Mouse (Mus musculus) macrophage (primary cell): ENCODE data around the gene Ednrb. TPM values are rescaled to one million over a fixed set of nuclear protein-coding genes. Genes with fewer than 3 reads are reported as not detected.
"Not testable (repeated sequence)": the region's sequence is repeated elsewhere in the genome, so short reads cannot be mapped to it uniquely, and the experiment has no call there.

Experiments used
- H3K27ac ChIP-seq: fragments of 350-480 bp; formaldehyde crosslinking; 2 replicates; pipeline ENCODE4 v1.9.0; 2021
- H3K36me3 ChIP-seq: fragments of 350-480 bp; formaldehyde crosslinking; 2 replicates; pipeline ENCODE4 v1.9.0; 2021; ENCODE audit errors: inconsistent target
- H3K4me3 ChIP-seq: fragments of 350-480 bp; formaldehyde crosslinking; 2 replicates; pipeline ENCODE4 v1.9.0; 2021; ENCODE audit errors: inconsistent target
- H3K79me2 ChIP-seq: fragments of 350-480 bp; formaldehyde crosslinking; 2 replicates; pipeline ENCODE4 v1.9.0; 2021; ENCODE audit errors: inconsistent target
- WGBS: methylation state at CpG from one replicate; pipeline ENCODE4 v1.1.7; 2026; ENCODE audit warnings: inconsistent platforms; ENCODE audit not compliant: missing documents; 5-methylcytosine and 5-hydroxymethylcytosine counted together
- polyA plus RNA-seq: library from polyadenylated mRNA; stranded (reverse); fragments of 250-400 nt; gene quantifications from 3 replicates; pipeline ENCODE4 v1.2.4, GENCODE M21; 2018; ENCODE audit warnings: inconsistent platforms

Ednrb gene
- polyA plus RNA-seq, 1 experiment from 2014 or later, result 36.9 TPM

DNA sequence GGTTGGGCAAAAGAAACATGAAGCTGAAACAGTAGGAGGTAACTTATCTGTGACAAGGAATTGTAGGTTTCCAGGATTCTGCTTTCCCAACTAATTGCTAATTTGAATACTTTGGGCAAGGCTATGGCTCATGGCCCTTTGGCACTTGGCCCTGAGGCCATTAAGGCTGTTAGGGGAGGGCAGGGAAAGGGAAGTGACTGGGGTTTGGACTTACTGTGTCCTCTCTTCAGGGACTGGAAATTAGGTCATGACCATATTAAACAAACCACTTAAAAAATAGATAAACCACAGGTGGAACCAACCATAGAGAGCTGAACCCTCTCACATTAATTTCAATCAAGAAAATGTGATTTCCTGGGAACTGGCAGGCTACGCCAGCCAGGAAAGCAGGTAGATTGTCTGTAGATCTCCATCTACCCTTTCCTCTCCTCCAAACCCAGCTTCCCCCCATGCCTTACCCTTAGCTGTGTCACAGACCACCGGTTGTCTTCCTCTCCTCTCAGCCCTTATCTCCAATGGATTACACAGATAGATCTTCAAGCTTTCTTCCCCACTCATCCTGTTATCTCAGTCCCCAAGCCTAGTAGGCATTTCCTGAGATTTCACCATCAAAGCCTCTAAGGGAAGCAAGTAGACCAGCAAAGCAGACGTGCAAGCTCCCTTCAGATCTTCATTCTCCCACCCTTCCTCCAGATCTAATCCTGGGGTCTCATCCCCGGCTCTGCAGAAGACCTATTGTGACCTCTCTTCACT lies 40.1 kb downstream of the Ednrb start:
- H3K79me2 ChIP-seq, result no peaks in the 10 kb centered on the region
- WGBS, result 50% methylated on average over 4 of the region's 4 CpGs
- no peaks in the 10 kb centered on the region for H3K36me3 ChIP-seq
- no peak overlapping the region for H3K27ac ChIP-seq
- H3K4me3 ChIP-seq, result no peak overlapping the region

DNA sequence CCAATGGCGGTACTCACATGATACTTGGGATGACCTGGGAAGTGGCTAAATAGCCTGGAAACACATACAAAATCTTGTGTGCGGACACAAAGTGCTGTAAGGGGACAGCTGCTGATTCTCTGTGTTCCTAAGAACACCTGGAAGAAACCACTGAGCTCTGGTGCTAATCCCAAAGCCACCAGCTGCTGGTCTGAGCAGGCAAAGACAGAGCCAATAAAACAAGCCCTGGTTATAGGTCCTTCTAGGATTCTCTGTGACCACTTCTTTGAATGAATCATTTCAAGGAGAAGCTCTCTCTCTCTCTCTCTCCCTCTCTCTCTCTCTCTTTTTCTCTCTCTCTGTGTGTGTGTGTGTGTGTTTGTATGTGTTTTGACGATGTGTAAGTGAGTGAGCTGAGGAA lies 47.1 kb downstream of the Ednrb start:
- no peak overlapping the region for H3K27ac ChIP-seq
- WGBS, result 95% methylated on average over 3 of the region's 3 CpGs
- H3K36me3 ChIP-seq, result no peaks in the 10 kb centered on the region
- no peak overlapping the region for H3K4me3 ChIP-seq
- H3K79me2 ChIP-seq, result no peaks in the 10 kb centered on the region

DNA sequence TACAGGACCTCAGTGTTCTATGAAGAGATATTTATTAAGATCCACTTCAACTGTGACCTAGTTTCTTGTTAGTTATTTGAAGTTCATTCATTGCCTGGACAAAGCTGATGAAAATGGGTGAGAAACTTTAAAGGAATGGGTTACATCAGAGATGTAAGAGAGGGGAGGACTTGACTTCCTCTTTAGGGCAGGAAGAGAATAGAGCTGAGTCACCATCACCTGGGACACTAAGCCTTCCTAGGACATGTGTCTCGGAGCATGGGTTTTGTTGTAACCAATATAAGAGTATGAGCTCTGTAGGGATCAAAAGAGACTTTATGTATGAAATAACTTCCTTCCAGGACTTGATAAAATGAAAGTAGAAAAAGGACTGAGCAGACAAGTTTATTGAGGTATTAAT lies 48.6 kb downstream of the Ednrb start:
- no peak overlapping the region for H3K4me3 ChIP-seq
- no peak overlapping the region for H3K27ac ChIP-seq
- 17% methylated on average over 1 of the region's 1 CpGs for WGBS
- H3K36me3 ChIP-seq, result no peaks in the 10 kb centered on the region
- H3K79me2 ChIP-seq, result no peaks in the 10 kb centered on the region

DNA sequence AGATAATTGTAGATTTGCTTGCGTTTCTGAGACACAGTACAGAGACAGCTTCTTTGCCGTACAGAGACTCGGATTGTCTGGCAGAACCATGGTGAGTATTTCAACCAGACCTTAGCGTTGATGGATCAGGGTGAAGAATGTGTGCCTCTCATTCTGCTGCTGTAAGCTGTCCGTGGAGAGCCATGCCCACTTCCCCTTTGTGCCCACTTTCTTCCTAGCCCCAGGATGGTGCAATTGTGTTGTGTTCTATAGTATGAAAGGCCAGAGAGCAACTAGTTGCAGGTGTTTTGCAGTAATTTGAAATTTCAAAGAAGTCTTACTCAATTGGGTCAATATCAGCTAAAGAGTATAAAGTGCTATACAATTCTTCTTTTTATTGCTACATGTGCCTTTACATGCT lies 50.8 kb downstream of the Ednrb start:
- Histone ChIP-seq H3K79me2 (no peaks in the 10 kb centered on the region), H3K36me3 (no peaks in the 10 kb centered on the region), H3K27ac (no peak overlapping the region), H3K4me3 (no peak overlapping the region)
- WGBS, result 37% methylated on average over 5 of the region's 5 CpGs

DNA sequence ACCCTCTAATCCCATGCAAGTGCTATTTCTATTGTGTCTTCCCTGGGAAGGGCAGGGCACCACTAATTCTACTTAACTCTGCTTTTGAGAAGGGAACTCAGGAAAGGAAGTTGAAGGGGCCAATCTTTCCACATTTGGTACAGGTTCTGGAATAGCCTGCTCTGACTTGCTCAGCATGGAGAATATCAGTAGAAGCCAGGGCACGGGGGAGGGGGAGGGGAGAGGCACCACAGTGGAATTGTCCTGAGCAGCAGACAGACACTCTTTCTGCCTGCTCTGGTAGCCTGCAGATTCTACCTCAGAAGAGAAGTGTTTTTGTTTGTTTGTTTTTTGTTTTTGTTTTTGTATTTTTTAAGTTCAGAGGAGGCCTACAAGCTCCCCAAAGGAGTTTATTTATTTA lies 51.5 kb downstream of the Ednrb start:
- Histone ChIP-seq H3K4me3 (no peak overlapping the region), H3K27ac (no peak overlapping the region), H3K36me3 (no peaks in the 10 kb centered on the region), H3K79me2 (no peaks in the 10 kb centered on the region)
- WGBS, result 42% methylated on average over 1 of the region's 1 CpGs

DNA sequence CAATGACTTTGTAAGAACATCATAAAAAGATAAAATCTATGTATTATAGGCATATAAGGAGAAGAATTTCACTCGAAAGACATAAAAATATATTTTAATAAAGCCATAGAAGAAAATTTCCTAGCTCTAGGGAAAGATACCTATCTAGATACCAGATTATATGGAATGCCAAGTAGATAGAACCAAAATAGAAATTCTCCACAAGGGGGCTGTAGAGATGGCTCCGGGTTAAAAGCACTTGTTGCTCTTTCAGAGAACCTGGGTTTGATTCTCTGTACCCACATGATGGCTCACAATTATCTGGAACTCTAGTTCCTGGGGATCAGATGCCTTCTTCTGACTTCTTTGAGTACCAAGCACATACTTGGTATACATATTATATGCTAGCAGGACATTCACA lies 56.7 kb downstream of the Ednrb start:
- WGBS, result 75% methylated on average over 2 of the region's 2 CpGs
- no peaks in the 10 kb centered on the region for H3K79me2 ChIP-seq
- H3K4me3 ChIP-seq, result no peak overlapping the region
- H3K36me3 ChIP-seq, result no peaks in the 10 kb centered on the region
- H3K27ac ChIP-seq, result no peak overlapping the region

DNA sequence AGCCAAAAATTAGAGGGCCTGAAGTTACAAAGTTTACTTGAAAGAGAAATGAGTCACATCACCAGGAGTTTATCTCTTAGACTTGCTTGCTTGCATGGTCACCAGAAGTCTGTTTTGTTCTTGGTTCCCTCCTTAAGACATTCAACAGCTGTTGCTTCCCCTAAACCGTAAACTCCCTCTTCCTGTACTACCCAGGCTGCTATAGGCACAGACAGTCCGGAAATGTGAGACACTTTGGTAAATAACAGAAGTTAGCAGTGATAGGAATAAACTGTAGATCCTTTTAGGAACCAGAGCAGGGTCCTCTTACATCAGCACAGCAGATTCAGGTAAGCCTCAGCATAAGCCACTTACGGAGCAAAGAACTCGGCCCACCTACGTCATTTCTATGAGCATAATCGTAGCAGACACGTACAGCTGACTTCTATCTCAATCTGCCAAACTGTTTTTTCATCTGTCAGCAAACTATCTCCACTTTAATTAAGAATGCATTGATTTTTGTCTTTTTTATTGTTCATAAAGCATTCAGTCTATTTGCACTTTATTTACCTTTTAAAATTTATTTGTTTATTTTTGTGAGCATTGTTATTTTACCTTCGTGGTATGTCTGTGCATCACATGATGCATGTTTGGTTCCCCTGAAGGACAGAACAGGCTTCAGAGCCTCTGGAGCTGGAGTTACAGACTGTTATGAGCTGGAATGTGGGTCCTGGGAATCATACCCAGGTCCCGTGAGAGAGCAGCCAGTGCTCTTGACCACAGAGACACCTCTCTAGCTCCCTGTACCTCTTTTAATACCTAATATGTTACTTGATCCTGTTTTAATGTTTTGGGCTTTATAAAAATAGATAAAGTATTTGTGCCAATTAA lies 58.9 kb downstream of the Ednrb start:
- Histone ChIP-seq H3K79me2 (no peaks in the 10 kb centered on the region), H3K4me3 (peak overlapping the region; percentile 3; the same call in 1 of the 2 replicates), H3K27ac (peak overlapping the region; percentile 19; the same call in 1 of the 2 replicates), H3K36me3 (no peaks in the 10 kb centered on the region)
- 24% methylated on average over 9 of the region's 9 CpGs for WGBS

DNA sequence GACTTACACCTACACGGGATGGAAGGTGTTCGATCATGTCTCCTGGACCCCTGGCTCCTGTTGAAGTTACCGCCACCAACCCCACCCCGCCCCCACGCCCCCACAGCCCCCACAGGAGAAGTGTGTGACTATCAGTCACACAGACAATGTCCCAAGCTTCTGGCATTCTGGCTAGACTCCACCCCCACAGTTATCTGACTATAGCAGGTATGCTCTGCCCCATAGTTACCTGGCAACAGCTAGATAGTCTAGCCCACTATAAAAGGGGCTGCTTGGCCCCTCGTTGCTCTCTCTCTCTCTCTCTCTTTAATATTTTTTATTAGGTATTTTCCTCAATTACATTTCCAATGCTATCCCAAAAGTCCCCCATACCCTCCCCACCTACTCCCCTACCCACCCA lies 63.9 kb downstream of the Ednrb start:
- not testable (repeated sequence) for H3K36me3 ChIP-seq, H3K4me3 ChIP-seq
- 91% methylated on average over 5 of the region's 6 CpGs for WGBS

DNA sequence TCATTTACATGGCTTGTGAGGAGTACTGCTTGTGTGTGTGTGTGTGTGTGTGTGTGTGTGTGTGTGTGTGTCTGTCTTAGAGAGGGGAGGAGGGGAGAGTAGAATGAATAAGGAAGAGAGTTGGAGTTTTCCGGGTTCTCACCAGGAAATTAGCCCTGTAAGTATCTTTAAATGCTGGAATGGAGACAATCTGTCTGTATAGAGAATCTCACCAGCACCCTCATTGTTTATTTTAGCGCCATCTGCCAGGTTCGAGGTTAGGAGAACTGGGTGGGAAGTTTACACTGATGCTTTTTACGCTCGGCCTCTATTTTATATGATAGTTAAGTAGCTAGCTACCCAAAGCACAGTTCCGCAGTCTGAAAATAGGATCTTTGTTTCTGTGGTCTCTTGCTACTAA lies 64.9 kb downstream of the Ednrb start:
- 96% methylated on average over 6 of the region's 6 CpGs for WGBS
- no peaks in the 10 kb centered on the region for H3K79me2 ChIP-seq
- H3K27ac ChIP-seq, result no peak overlapping the region
- H3K36me3 ChIP-seq, result no peaks in the 10 kb centered on the region
- no peak overlapping the region for H3K4me3 ChIP-seq

More for the DNA sequence above, 63.9 kb downstream of the Ednrb start:
- H3K27ac ChIP-seq, H3K79me2 ChIP-seq: not testable (repeated sequence)

DNA sequence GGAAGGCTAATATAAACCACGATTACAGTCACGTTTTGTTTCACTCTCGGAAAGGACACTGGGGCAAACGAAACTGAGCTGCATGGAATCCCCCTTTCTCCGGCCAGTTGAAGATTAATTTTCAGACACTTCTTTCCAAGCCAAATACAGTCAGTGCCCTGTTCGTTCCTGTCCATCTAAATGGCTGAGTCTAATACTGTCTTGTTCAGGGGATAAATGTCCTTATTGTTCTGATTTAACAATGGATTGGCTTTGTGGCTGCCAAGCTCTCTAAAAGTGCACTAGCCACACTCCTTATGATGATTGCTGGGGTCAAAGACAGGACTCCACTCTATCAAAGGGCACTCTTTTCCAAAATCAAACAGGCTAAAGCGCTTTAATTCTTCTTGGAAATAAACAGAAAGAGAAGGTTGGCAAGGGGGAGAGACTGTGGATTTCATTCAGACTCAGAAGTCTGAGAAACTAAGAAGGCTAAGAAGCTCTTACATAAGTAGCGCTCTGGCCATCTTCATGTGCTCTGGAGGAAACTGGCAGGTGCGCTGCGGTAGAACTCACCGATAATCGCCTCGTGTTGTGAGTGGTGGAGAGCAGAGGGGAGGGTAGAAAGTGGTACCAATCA lies 65.6 kb downstream of the Ednrb start:
- H3K79me2 ChIP-seq, result no peaks in the 10 kb centered on the region
- H3K27ac ChIP-seq, result no peak overlapping the region
- WGBS, result 89% methylated on average over 13 of the region's 13 CpGs
- no peak overlapping the region for H3K4me3 ChIP-seq
- H3K36me3 ChIP-seq, result no peaks in the 10 kb centered on the region

DNA sequence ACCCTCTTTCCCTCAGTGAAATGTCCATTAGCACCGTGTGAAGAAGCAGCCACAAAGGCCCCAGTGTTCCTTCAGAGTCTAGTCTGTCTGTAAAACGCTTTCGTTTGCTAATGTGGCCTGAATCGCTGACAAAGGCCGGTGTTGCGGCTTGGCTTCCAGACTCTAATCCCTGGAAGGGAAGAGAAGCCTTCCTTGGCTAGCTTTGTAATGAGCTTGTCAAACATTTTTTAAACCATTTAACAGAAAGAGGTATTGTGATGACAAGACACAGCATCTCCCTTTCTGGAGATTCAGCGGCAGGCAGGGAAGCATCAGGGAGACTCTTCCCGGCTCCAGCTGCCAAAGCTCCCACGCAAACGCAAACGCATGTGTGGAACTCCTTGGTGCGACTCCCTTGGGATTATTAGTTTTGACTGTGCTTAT lies 66.2 kb downstream of the Ednrb start:
- Histone ChIP-seq H3K79me2 (no peaks in the 10 kb centered on the region), H3K36me3 (no peaks in the 10 kb centered on the region), H3K4me3 (no peak overlapping the region), H3K27ac (no peak overlapping the region)
- 84% methylated on average over 12 of the region's 12 CpGs for WGBS

DNA sequence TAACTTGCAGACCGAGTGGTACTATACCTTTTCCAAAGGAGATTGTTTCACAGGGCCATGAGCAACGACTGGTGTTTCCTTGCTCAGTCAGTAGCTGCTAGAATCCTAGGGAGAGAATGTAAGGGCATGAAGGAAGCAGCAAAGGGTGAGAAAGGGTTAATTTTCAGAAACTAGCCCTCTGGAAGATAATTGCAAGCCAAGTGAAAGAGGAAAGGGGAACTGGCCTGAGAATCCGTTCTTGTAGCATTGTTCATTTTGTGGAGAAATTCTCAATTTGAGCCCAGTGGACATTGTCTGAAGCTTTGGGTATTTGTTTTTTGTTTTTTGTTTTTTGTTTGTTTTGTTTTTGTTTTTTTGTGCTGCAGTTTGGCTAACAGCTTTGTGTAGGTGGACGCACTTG lies 66.8 kb downstream of the Ednrb start:
- WGBS, result 63% methylated on average over 4 of the region's 4 CpGs

DNA sequence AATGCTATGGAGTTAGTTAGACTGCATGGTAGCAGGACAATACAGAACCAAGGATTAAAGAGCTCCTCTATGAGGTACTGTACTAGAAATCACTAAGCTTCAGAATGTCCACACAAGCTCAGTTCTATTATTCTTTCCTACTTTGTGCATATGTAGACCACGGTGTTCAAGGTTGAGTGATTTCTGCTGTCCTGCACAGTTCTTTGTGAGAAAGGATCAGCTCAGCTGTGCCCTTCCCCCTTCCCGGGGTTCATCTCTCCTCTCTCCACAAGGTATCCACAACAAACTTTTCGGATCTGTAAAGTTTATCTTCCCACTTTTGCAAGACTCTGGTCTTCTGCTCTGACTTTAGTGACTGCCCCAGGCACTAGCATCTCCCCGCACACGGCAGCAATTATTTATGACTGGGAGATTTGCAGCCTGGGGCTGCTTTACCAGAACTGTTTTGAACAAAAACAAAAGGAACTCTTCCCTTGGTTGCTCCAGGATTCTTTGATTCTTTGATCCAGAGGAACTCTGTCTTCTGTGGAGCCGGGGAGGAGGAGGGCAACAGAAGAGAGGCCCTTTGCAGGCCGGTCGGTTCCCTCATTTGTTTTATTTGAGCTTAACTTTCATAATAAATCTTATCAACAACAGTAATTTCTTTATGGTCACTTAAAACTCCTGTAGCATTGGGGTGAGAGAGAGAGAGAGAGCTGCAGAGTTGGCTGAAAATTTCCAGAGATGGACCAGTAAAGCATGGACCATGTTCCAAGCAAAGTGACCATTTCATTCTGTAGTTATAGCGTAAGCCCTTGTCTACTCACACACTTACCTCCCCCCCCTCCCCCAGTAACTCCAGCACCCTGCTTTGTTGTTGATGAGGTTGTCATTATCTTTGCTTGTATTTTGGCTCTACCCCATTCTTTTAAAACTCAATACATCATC lies 74.6 kb downstream of the Ednrb start:
- H3K4me3 ChIP-seq, result no peak overlapping the region
- H3K27ac ChIP-seq, result no peak overlapping the region
- WGBS, result 86% methylated on average over 9 of the region's 9 CpGs
- no peaks in the 10 kb centered on the region for H3K79me2 ChIP-seq
- no peaks in the 10 kb centered on the region for H3K36me3 ChIP-seq

More for the DNA sequence above, 66.8 kb downstream of the Ednrb start:
- no peaks in the 10 kb centered on the region for H3K36me3 ChIP-seq
- no peak overlapping the region for H3K27ac ChIP-seq
- H3K4me3 ChIP-seq, result no peak overlapping the region
- H3K79me2 ChIP-seq, result no peaks in the 10 kb centered on the region

DNA sequence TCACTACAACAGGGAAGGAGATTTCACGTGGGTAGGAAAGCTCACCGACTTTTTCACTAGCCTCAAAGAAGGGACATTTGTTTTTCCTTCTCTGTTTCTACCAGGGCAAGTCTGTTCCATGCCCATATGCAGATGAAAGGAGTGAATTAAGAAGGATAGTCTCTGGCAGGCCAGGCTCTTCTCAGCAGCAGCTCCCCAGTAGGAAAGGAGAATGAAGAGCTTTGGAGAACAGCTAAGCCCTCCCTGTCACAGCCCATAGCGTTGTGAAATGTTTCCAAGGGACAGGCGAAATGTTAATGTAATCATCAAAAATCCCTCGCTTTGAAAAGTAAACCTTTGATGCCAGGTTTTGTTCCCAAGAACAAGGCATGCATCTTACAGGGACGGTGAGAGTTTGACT lies 76.7 kb downstream of the Ednrb start:
- WGBS, result 90% methylated on average over 6 of the region's 6 CpGs

More for the DNA sequence above, 76.7 kb downstream of the Ednrb start:
- Histone ChIP-seq H3K27ac (no peak overlapping the region), H3K79me2 (no peaks in the 10 kb centered on the region), H3K4me3 (no peak overlapping the region), H3K36me3 (no peaks in the 10 kb centered on the region)
